Mouse (Mus musculus) forebrain, embryonic 14.5 days (tissue): ENCODE data around the gene Ercc1. TPM values are rescaled to one million over a fixed set of nuclear protein-coding genes. Genes with fewer than 3 reads are reported as not detected.

Experiments used
- ATAC-seq: fragments of 200-750 bp; cut with Nextera tagmentation; 2 replicates; pipeline ENCODE4 v1.8.0; 2017; ENCODE audit warnings: mild to moderate bottlenecking, moderate library complexity
- DNase-seq: peaks from one replicate; pipeline ENCODE4 v3.0.0-alpha.2; 2015; ENCODE audit warnings: low spot score
- H3K27ac ChIP-seq: fragments of 300-500 bp; sonication (generic); 2 replicates; pipeline ENCODE4 v1.5.1; 2014; ENCODE audit warnings: low read depth, mild to moderate bottlenecking, control low read depth, low read length, moderate library complexity
- H3K27me3 ChIP-seq: fragments of 300-500 bp; sonication (generic); replicated peaks from 2 replicates; pipeline ENCODE4 v1.6.1; 2014; ENCODE audit warnings: low read length, control low read depth, mixed read lengths; ENCODE audit not compliant: control insufficient read depth, insufficient read depth
- H3K36me3 ChIP-seq: fragments of 300-500 bp; sonication (generic); 2 replicates; pipeline ENCODE4 v1.6.1; 2014; ENCODE audit warnings: low read length, control low read depth; ENCODE audit not compliant: control insufficient read depth, insufficient read depth
- H3K4me1 ChIP-seq: fragments of 300-500 bp; sonication (generic); 2 replicates; pipeline ENCODE4 v1.6.1; 2014; ENCODE audit warnings: antibody characterized with exemption, low read length, control low read depth; ENCODE audit not compliant: control insufficient read depth, insufficient read depth
- H3K4me2 ChIP-seq: fragments of 300-500 bp; sonication (generic); 2 replicates; pipeline ENCODE4 v1.6.1; 2014; ENCODE audit warnings: mild to moderate bottlenecking, control low read depth, low read length
- H3K4me3 ChIP-seq: fragments of 300-500 bp; sonication (generic); 2 replicates; pipeline ENCODE4 v1.5.1; 2014; ENCODE audit warnings: low read depth, low read length, control low read depth
- H3K9ac ChIP-seq: fragments of 300-500 bp; sonication (generic); 2 replicates; pipeline ENCODE4 v1.6.1; 2014; ENCODE audit warnings: mild to moderate bottlenecking, low read length, control low read depth, moderate library complexity
- H3K9me3 ChIP-seq: fragments of 300-500 bp; sonication (generic); replicated peaks from 2 replicates; pipeline ENCODE4 v1.6.1; 2016; ENCODE audit warnings: low read length, control low read depth, mixed read lengths; ENCODE audit not compliant: control insufficient read depth
- WGBS: fragments of 180-500 bp; shearing (Covaris S2); extraction: QIAGEN DNeasy Blood & Tissue Kit; methylation state at CpG from one replicate; pipeline ENCODE4 v1.1.7; 2014; 5-methylcytosine and 5-hydroxymethylcytosine counted together
- polyA plus RNA-seq: library from polyadenylated mRNA; unstranded; fragments of >200 nt; fragmentation: Nextera tagmentation; extraction: Ambion mirVana; gene quantifications from 2 replicates; pipeline ENCODE4 v1.2.1, GENCODE M21; 2014

The Ercc1 gene
- polyA plus RNA-seq = 99.5 and 101 TPM in 2 replicates

DNA sequence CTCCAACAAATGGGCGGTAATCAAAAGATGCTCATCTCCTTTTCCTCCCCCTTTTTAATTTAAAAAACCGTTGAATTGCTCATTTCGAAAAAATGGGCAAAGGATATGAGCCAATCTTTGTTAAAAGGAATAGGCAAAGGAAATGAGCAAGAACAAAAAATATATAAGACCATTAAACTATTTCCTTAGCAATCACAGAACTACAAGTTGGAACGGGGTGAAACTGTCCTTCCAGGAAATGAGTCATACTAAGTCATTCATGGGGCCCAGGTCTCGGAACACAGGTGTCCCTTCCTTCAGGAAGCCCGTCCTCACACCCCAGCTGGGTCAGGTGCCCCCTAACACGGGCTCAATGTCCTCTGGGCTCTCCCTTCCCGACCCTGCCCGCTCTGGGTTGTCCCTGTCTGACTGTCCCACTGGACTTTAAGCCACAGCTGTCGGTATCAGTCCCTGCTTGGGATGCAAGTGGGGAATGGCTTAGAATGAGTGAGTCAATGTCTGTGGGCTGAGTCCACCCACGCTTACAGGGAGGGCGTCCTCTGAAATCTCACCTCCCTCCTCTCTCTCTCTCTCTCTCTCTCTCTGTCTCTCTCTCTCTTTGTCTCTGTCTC, at the start of gene Ercc1:
Gene Ercc1, plus strand, starts transcription at position 542 of the 611 bp plus-strand sequence.
- H3K27me3 ChIP-seq = 0 out of 2 replicates have a peak, but pooled peaks cover 3% of the 10 kb centered on the region
- H3K9me3 ChIP-seq = no peaks in the 10 kb centered on the region
- peaks cover 24% of the 10 kb centered on the region for H3K4me1 ChIP-seq
- H3K4me2 ChIP-seq = peak within 1 kb of the TSS; percentile 83
- peak; percentile 15 for ATAC-seq
- no peak for DNase-seq
- H3K9ac ChIP-seq = peak within 1 kb of the TSS; percentile 71
- peaks cover 14% of the 10 kb centered on the region for H3K36me3 ChIP-seq
- peak within 1 kb of the TSS; percentile 53 for H3K4me3 ChIP-seq
- WGBS = 29% methylated on average over 12 of the region's 12 CpGs
- peak within 1 kb of the TSS; percentile 79 for H3K27ac ChIP-seq

DNA sequence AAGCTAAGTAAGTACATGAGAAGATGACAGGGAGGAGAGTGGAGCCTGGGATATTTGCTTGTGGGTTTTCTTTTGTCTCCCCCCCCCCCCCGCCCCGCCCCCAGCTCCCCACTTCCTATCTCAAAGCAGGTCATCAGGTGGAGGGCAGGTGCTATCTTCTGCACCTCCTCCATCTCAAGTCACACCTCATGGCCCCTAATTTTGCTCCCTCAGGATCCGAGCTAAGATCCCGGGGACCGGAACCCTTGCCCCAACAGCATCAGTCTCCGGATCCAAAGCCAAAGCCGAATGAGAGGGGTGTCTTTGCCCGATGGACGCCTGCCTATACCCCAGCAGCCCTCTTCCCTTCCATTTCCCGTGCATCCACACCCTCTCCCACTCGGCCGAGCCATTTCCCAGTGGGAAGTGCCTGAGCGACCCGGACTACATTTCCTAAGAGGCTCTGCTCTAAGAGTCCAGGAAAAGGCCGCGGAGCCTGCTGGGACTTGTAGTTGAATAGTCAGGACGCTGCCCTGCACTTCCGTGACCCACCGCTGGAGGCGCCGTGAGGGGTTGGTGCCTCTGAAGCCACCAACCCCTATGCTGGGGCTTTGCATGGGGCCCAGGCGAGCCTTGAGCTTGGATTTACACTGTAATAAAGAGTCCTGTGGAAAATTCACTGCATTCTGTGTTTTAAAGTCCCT, 48.9 kb upstream of the Ercc1 start:
- H3K27ac ChIP-seq = no peak overlapping the region
- peak overlapping the region; percentile 39 for H3K4me2 ChIP-seq
- H3K4me3 ChIP-seq = no peak overlapping the region
- DNase-seq (peak; percentile 96), ATAC-seq (peak; percentile 80)
- peak overlapping the region; percentile 13; the same call in 1 of the 2 replicates for H3K9ac ChIP-seq
- H3K27me3 ChIP-seq = no peaks in the 10 kb centered on the region
- no peaks in the 10 kb centered on the region for H3K9me3 ChIP-seq
- H3K36me3 ChIP-seq = peaks cover 22% of the 10 kb centered on the region
- H3K4me1 ChIP-seq = peaks cover 9% of the 10 kb centered on the region
- 18% methylated on average over 22 of the region's 22 CpGs for WGBS

DNA sequence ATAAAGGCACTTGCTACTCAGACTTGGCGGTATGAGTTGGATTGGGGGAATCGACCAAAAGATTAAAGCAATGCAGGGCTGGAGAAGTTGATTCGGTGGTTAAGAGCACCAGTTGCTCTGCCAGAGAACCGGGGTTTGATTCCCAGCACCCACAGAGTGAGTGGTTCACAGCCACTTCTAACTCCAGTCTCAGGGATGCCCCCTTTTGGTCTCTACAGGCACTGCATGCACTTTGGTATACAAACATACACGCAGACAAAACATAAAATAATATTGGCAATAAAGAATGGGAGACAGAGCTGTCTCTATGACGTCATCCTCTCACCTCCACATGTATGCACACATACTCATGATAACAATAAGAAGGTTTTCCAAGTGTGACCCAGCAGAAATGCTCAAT, 47.5 kb upstream of the Ercc1 start:
- Histone ChIP-seq H3K9ac (no peak overlapping the region), H3K9me3 (no peaks in the 10 kb centered on the region), H3K4me1 (no peaks in the 10 kb centered on the region; the same call in 1 of the 2 replicates), H3K27ac (no peak overlapping the region), H3K27me3 (no peaks in the 10 kb centered on the region), H3K4me2 (no peak overlapping the region), H3K36me3 (peaks cover 20% of the 10 kb centered on the region), H3K4me3 (no peak overlapping the region)
- DNase-seq (no peak), ATAC-seq (no peak)
- WGBS = 88% methylated on average over 6 of the region's 6 CpGs

DNA sequence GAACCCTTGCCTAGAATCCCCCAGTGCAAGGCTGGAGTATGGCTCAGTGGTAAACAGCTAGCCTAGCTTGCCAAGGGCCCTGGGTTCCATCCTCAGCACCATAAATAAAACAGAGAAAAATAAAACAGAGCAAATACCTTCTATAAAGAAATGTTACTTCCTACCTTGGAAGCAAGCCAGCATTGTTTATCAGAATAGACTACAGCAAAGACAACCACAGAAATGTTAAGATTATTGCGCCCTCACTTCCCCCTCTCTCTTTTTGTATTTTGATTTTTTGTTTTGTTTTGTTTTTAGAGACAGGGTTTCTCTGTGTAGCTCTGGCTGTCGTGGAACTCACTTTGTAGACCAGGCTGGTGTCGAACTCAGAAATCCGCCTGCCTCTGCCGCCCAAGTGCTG, 46.8 kb upstream of the Ercc1 start:
- Histone ChIP-seq H3K4me1 (no peaks in the 10 kb centered on the region; the same call in 1 of the 2 replicates), H3K9me3 (no peaks in the 10 kb centered on the region), H3K9ac (no peak overlapping the region), H3K27me3 (peaks cover 6% of the 10 kb centered on the region; the same call in 1 of the 2 replicates), H3K4me3 (no peak overlapping the region), H3K36me3 (peaks cover 16% of the 10 kb centered on the region), H3K4me2 (no peak overlapping the region), H3K27ac (no peak overlapping the region)
- DNase-seq (no peak), ATAC-seq (no peak)
- WGBS = 89% methylated on average over 5 of the region's 5 CpGs

DNA sequence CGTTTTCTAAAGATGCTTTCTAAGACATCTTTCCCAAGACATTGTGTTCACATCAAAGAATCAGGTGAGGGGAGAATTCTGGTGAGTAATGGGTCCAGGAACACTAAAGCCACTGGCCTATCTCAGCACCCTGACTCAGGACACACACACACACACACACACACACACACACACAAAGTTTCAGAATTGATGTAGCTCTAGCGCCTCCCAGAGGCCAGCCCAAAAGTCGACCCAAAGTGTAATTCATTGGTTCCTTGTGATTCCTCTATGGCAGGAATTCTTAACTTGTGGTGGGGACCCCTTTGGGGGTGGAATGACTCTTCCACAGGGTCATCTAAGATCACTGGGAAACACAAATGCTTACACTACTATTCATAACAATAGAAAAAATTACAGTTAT, 45.4 kb upstream of the Ercc1 start:
- Histone ChIP-seq H3K27ac (no peak overlapping the region), H3K36me3 (peaks cover 4% of the 10 kb centered on the region)
- 22% methylated on average over 3 of the region's 3 CpGs for WGBS

DNA sequence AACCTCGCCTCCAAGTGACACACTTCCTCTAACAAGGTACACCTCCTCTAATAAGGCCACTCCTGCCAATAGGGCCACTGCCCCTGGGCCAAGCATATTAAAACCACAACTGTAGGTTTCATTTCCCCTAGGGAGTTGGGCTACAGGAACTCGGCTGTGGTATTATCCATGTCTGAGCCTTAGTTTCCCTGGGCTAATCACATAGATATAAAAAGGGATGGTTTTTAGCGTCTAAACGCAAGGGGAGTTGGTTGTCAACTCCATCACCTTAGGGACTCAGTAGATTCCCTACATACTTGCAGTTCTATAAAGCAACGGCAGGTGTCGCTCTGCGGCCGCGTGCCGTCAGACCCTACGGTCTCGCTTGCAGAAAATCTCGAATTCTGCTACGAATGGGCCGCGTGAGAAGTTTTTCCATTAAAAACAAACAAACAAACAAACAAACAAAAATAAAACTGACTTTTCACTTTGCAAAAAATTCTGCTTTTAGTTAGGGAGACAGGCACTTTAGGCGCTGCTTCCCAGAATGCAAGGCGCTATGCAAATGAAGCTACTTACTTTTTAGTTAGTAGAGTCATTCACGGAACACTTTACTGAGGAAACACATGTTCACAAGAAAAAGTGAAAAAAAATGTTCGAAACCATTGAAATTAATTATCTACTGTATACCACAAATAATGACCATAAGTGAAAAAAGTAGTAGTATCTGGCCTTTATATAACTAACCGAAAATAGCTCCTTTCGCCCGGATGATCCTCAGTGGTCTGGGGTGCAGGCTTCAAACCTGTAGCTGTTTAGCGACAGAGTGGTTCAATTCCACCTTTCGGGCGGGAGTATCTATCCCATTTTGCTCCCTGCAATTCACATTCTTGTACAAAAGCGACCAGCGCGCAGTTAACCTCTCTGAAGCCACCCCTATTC, 43.8 kb upstream of the Ercc1 start:
- no peaks in the 10 kb centered on the region for H3K36me3 ChIP-seq
- H3K4me2 ChIP-seq = peak overlapping the region; percentile 48
- ATAC-seq (peak; percentile 85), DNase-seq (peak; percentile 88)
- H3K27ac ChIP-seq = no peak overlapping the region
- WGBS = under 1% methylated on average over 29 of the region's 29 CpGs
- H3K9me3 ChIP-seq = no peaks in the 10 kb centered on the region
- H3K4me3 ChIP-seq = peak overlapping the region; percentile 42
- peaks cover 4% of the 10 kb centered on the region; the same call in 1 of the 2 replicates for H3K4me1 ChIP-seq
- peaks cover 31% of the 10 kb centered on the region for H3K27me3 ChIP-seq
- H3K9ac ChIP-seq = peak overlapping the region; percentile 46; the same call in 1 of the 2 replicates

More for the DNA sequence above, 45.4 kb upstream of the Ercc1 start:
- Histone ChIP-seq H3K9ac (no peak overlapping the region), H3K27me3 (peaks cover 18% of the 10 kb centered on the region), H3K4me3 (no peak overlapping the region), H3K9me3 (no peaks in the 10 kb centered on the region), H3K4me2 (no peak overlapping the region), H3K4me1 (peaks cover 4% of the 10 kb centered on the region; the same call in 1 of the 2 replicates)
- ATAC-seq (no peak), DNase-seq (peak; percentile 62)

DNA sequence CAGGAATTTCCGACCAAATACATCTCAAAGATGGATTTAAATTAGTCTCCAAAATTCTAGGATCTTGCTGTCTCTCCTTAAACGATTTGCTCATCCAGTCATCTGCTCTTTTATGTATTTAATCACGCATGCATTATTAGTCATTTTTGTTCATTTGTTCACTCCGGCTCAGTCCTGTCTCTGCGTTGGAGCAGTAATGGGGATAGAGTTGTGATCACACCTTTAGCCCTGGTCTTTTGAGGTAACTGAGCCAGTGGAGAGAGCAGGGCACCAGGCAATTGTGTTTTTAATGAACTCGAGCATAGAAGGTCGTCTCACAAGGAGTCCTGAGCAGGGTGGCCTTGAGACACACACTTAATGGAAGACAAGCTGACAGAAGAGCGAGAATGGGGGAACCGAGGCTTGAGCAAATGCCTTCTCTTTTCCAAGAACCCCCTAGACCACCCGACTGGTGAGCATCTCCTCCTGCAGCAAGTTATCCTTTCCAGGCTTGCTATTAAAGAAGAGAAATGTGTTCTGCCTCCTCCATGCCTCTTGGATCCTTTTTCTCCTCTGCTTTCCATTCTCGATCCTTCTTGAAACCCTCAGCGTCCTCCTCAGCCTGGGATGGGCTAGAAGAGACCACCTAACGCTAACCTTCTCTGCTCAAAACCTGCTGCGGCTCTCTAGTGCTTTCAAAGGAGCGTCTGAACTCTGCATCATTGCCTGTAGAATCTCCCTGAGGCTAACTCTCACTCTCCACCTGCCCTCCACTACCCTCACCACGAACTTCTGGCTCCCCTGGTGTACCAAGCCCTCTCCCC, 42.9 kb upstream of the Ercc1 start:
- Histone ChIP-seq H3K27ac (no peak overlapping the region), H3K4me1 (peaks cover 4% of the 10 kb centered on the region; the same call in 1 of the 2 replicates), H3K4me2 (peak overlapping the region; percentile 48), H3K4me3 (peak overlapping the region; percentile 42), H3K9ac (peak overlapping the region; percentile 42; the same call in 1 of the 2 replicates), H3K27me3 (peaks cover 40% of the 10 kb centered on the region), H3K36me3 (no peaks in the 10 kb centered on the region), H3K9me3 (no peaks in the 10 kb centered on the region)
- DNase-seq = no peak
- no peak for ATAC-seq
- WGBS = 5% methylated on average over 16 of the region's 16 CpGs
